Mouse (Mus musculus): ENCODE measurements at regions not wholly inside any gene's neighbourhood (a gene's known extent, or its start where the extent isn't known, plus 50 kb on each side); places are given as distances from the start of the nearest gene placed in this dataset.
A peak's percentile ranks its signal among the peaks of the same experiment; 100 is the strongest.

DNA sequence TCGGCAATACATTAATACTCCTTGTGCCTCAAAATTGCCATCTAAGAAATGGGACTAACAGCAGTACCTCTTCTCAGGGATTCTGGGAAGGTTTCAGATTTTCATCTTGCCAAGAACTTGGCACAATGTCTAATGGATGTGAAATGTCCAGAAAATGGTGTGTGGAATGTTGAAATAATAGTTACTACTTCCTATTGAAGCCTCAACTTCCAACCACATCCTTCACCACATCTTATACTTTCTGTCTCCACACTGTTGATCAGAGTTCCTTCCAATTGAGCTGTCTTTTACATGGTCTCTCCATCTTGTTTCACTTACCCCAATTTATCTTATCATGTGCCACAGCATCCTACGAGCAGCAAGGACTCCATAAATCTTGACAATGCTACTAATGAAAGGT is 122.3 kb upstream of the Fmo9 start:
- intact Hi-C loops (cut with DNase I) = no loop called here
- no peak for DNase-seq (ENCODE audit: extremely low spot score in 1 of 2, low spot score in 2 of 2)

DNA sequence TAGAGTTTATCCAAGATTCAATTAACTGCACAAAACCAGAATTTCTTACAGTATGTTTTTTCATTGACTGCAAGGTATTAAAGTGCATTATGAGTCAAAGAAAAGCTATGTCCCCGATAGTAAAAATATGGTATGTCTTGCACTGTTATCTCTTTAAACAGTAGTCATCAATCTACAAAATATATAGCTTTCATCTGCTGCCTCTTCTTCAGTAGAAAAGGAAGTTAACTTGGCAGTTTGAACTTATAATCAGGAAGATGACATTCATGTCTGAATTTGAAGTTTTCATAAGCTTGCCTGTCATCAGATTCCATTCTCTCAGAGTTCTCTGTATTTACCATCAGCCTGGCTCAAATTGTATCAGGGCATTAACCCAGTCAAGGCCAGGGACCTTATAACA is 122.7 kb upstream of the Fmo9 start:
- intact Hi-C loops (cut with DNase I) = no loop called here
- no peak for DNase-seq (ENCODE audit: extremely low spot score in 1 of 2, low spot score in 2 of 2)

DNA sequence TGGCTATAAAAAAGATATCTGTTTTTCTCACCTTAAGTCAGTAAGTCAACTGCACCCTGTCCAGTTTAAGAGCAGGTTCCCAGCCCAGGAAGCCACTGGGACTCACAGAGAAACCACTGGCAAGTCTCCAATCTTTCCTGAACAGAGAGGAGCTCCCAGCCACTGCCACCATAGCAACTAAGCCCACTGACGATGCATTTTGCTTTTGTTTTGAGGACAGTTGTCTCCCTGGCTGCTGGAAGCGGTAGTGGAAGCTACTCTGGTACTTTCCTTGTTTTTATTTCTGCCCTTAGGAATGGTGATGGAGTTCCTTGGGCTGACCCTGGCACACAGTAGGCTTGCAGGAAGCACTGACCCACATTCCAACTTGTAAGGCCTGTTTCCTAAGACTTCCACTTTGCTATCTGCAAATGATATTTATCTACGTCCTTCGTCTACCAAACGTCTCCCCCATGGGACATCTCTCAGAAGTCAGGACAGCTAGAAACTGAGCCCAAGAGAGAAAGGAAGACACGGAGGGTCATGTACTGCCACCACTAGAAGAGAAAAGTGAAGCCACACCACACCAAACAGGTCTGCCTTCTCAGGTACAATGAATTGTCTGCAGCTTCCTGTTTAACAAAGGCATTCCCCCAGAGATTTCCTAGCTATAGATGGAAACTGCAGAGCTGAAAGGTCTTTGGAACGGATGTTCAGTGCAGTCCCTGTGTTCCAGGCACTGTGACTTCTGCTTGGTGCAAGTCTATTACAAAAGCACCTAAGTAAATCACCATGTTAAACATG is 125.7 kb upstream of the Fmo9 start:
- intact Hi-C loops (cut with DNase I) = no loop called here
- peak in 1 of 2 experiments; percentile 22 for DNase-seq (ENCODE audit: extremely low spot score in 1 of 2, low spot score in 2 of 2)

DNA sequence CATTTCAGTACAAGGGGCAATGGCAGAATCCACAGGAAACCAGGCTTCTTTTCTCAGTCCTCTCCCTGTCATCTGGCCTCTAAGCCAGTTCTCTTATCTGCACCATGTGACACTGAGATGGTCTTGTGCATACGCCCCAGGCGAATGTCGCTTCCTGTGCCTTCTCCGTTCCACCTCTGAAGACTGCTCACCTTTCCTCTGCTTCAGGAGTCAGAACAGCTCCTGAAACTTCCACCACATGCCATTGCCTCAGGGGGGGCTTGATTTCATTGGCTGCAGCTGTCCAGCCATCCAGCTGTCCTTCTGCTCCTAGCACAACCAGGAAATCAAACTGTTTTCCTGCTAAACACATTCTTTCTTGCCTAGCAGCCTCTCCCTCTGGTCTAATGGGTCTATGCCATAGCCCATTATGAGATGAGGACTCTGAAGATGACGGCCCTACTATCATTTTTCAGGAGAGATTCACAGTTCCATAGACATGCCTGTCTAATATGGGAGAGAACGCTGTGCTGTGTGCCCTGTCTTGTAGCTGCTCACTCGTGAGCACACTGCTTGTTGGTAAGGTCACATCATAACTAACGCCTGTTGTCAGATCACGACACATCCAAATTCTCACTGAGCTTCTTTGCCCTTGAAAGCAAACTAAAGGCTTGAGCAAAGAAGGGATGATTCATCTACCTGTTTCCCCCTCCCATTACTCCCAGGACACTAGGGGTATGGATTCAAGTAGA is 129.9 kb upstream of the Fmo9 start:
- intact Hi-C loops (cut with DNase I) = no loop called here
- DNase-seq (ENCODE audit: extremely low spot score in 1 of 2, low spot score in 2 of 2) = no peak

DNA sequence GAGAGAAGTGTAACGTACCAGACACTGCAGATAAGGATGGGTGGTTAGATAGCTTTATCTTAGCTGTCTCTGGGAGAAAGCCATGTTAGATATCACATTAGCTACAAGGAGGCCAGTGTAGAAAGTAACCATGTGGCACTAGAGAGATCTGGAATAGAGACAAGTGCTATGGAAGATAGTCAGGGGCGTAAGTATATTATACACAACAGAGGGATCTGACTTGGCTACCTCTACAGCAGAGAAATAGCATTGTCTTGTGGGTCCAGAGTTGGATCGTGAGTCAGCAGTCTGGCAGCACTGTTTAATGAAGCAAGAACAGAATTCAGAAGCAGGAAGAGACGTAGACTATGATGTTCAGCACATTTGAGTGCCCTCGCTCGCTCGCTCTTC is 130.4 kb upstream of the Fmo9 start:
- no peak for DNase-seq (ENCODE audit: extremely low spot score in 1 of 2, low spot score in 2 of 2)
- intact Hi-C loops (cut with DNase I) = no loop called here

DNA sequence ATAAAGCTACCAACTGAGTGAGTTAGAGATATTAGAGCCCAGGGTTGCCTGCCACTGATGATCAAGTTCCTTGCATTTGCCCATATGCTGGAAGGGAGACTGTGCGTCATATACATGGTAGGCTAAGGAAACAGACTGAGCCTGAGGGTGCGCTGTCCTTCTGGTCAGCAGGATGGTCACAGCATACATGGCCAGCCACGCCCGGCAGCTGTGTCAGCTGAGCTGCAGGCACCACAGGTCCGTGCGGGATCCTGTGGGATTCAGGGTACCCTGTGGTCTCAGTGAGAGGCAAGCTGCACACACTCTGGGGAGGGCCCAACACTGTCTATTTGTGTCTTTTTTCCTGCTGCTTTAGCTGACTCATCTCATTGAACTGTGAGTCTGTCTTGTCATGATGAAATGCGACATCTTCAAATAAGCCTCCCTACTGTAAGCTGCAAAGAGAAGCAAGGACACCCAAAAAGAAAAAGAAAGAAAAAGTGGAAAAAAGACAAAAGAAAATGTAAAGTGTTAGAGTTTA is 131.3 kb upstream of the Fmo9 start:
- intact Hi-C loops (cut with DNase I) = no loop called here
- DNase-seq (ENCODE audit: extremely low spot score in 1 of 2, low spot score in 2 of 2) = peak in 1 of 2 experiments; percentile 45

DNA sequence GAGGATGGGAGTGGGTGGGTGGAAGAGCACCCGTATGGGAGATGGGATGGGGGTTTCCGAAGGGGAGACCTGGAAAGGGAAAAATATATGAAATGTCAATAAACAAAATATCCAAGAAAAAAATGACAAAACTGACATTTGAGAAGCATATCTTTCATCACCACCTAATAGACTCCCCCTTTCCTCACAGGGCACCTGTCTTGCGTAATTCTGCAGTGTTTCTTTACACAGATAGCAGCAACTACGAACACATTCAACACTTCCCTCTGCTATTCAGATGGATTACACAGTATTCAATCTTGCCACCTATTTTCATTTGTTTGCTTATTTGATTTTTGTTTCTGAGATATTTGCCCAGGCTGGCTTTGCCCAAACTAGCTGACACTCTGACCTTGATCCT is 136.3 kb upstream of the Fmo9 start:
- no peak for DNase-seq (ENCODE audit: extremely low spot score in 1 of 2, low spot score in 2 of 2)
- intact Hi-C loops (cut with DNase I) = no loop called here

DNA sequence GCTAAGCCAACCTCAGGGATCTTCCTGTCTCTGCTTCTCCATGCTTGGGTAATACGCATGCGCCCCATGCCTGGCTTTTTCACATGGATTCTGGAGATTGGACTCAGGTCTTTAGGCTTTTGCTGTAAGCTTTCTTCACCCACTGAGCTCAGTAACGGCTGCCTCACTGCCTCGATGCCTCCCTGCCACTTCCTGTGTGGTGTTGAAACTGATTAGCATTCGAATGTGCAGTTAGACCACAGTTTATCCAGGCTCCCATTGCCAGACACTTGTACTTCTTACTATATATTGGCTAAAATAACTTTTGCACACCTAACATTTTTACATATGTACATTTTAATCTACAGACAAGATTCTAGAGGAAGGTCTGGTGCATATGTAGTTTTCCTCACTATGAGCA is 137.0 kb upstream of the Fmo9 start:
- no peak for DNase-seq (ENCODE audit: extremely low spot score in 1 of 2, low spot score in 2 of 2)
- intact Hi-C loops (cut with DNase I) = no loop called here

DNA sequence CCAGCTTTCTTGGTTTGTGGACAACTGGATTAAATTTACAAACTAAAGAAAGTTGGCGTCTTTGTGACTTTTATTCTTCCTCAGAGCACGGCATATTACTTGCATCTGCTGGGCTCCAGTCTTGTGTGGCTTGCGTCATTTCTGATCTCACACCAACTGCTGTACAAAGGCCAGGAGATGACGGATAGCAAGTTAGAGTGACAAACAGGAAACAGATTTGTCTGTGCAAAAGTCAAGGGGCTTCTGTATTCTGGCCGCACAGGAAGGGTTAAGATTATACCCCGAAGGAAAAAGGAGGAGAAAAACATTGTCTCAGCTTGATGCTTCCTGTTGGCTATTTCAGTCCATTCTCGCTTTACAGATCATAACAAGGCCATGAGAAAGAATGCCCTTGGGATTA is 137.8 kb upstream of the Fmo9 start:
- intact Hi-C loops (cut with DNase I) = no loop called here
- no peak for DNase-seq (ENCODE audit: extremely low spot score in 1 of 2, low spot score in 2 of 2)

DNA sequence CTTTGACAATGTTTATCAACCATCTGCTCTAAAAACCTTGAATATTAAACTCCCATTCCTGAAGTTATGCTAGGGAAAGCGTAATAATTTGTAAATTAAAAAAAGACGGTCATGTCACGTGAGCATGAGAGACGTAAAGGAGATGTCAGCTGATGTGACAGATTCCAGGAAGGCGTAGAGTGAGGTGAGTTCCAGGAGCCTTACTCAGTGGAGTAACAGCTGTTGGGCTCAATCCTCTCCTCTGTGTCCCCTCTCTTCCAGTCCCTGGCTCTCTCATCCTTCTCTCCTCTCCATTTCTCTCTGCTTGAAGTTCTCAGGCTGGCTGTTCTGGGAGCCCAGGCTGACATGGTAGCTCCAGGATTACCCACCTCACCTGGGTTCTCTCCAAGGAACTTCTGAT is 138.4 kb upstream of the Fmo9 start:
- intact Hi-C loops (cut with DNase I) = no loop called here
- no peak for DNase-seq (ENCODE audit: extremely low spot score in 1 of 2, low spot score in 2 of 2)

DNA sequence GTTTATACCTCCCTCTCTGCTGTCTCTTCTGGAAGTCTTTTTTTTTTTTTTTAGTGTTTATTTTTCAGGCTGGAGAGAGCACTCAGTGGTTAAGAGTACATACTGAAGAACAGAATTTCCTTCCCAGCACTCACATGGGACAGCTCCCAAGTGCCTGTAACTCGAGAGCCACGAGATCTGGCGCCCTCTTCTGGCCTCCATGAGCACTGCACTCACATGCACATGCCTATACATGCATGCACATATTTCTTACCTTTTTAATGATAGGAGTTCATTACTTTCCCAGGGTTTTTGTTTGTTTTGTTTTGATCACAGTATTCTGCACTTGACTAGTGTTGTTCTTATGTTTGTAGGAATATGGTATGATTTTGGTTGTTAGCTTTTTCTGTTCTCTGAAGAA is 139.5 kb upstream of the Fmo9 start:
- intact Hi-C loops (cut with DNase I) = no loop called here
- DNase-seq (ENCODE audit: extremely low spot score in 1 of 2, low spot score in 2 of 2) = no peak

DNA sequence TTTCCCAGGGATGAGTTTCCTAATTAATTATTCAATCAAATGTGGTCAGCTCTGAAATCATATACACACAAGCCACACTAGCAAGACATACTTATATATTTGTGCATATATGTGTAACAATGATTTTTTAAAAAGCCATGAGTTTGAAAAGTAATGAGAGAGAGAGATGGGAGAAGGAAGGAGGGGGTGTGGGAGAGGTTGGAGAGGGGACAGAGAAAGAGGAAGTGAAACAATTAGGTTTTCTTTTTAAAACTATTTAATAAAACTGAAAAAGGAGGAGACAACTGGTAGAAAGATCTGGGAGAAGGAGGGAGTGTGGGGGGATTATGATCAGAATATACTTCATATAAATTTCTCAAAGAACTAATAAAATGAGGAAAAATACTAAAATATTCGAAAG is 155.7 kb upstream of the Fmo9 start:
- intact Hi-C loops (cut with DNase I) = no loop called here
- no peak for DNase-seq (ENCODE audit: extremely low spot score in 1 of 2, low spot score in 2 of 2)

DNA sequence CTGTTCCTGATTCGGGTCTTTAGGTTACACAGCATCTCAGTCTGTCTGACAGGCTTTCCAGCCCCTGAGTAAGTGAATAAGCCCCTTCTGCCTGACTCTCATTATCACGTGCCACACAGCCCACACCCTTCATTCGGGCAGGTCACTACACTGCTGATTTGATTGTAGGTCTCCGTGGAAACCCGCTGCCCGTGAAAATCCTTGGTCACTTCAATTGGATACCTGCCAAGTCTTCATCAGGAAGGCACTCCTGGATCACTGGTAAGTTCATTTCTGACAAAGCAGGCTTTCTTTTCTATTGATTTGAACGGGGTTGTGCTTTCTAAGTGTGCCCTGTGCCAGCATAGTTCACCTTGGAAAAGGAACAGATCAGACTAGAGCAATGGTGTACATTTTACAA is 158.2 kb upstream of the Fmo9 start:
- DNase-seq (ENCODE audit: extremely low spot score in 1 of 2, low spot score in 2 of 2) = no peak
- intact Hi-C loops (cut with DNase I) = no loop called here

DNA sequence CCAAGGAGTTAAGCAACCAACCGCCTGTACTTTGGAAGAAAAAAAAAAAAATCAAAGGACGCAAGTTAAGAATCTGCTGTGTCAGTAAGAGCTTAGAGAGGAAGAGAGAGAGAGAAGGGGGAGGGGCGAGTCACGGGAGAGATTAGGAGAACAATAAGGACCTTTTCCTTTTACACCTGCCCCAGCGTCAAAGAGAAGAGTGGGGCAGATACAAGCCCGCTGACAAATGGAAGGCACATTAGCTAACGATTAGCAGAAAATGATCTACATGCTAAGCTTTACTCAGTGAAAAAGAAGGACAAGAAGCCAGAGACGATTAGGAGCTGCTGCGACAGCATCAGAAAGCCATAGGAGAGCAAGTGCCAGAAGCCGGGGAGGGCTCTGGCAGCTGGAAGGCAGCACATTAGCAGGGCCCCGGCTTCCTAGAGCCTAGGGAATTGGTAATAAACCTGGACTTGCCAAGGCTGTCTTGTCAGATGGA is 157.8 kb upstream of the Fam78b start:
- intact Hi-C loops (cut with DNase I) = no loop called here
- DNase-seq (ENCODE audit: extremely low spot score in 1 of 2, low spot score in 2 of 2) = no peak

DNA sequence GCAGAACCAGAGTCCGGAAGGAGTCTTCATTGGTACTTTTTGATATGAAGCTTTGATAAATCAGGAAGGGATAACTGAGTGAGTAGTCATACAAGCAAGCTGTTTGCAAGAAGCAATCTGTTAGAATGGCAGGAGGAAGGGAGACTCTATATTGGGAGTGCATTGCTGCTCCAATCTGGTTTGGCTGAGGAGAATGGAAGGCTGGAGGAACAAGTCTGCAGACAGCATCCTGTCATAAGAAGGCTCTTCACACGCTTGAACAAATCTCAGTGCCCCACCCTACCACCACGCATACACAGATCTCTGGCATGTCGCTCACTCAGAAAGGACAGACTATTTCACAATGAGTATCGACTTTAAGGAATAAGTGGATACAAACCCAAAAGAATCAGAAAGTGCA is 154.7 kb upstream of the Fam78b start:
- DNase-seq (ENCODE audit: extremely low spot score in 1 of 2, low spot score in 2 of 2) = peak in 1 of 2 experiments; percentile 9
- intact Hi-C loops (cut with DNase I) = no loop called here

DNA sequence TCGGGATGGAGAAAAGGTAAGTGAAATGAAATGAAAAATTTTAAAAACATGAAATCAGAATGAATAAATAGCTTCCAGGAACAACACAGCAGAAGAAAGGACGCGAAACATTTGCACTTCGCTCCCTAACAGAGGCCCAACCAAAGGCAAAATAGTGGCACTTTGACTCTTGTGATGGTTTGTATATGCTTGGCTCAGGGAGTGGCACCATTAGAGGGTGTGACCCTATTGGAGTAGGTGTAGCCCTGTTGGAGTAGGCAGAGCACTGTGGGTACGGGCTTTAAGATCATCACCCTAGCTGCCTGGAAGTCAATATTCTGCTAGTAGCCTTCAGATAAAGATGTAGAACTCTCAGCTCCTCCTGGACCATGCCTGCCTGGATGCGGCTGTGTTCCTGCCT is 154.0 kb upstream of the Fam78b start:
- DNase-seq (ENCODE audit: extremely low spot score in 1 of 2, low spot score in 2 of 2) = no peak
- intact Hi-C loops (cut with DNase I) = no loop called here

DNA sequence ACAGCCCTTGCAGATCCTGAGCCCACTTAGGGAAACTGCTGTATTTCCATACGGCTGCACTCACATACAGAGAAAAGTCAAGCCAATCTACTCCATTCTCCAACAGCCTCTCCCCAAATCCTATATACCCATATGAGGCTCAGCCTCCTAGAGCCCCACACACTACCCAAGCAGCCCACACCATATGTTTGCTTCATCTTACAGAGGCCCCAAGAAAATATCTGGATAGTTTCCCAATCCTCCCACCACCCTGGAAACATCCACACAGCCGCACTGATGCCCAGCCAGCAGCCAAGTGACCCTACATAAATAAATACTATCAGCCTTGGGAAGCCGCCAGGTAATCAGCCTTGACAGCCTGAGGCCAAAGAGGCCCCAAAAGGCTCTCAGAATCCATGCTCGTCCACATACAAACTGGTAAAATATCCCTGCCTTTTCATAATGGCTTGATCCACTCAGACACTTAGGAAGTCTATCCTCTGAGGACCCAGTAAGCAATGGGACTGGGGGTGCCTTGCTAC is 153.1 kb upstream of the Fam78b start:
- intact Hi-C loops (cut with DNase I) = no loop called here
- no peak for DNase-seq (ENCODE audit: extremely low spot score in 1 of 2, low spot score in 2 of 2)

DNA sequence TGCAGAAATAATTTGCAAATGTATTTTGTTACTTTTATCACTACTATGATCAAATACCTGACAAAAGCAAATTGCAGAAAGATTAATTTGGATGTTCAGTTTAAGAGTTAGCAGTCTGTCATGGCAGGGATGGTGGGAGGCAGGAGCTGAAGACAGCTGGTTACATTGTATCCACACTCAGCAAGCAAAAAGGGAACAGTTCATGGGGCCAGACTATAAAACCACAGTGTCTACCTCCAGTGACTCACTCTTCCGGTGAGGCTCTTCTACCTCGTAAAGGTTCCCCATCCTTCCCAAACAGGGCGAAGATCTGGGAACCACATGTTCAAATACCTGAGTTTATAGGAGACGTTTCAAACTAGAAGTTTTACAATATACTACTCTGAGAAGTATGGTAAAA is 145.2 kb upstream of the Fam78b start:
- intact Hi-C loops (cut with DNase I) = no loop called here
- no peak for DNase-seq (ENCODE audit: extremely low spot score in 1 of 2, low spot score in 2 of 2)

DNA sequence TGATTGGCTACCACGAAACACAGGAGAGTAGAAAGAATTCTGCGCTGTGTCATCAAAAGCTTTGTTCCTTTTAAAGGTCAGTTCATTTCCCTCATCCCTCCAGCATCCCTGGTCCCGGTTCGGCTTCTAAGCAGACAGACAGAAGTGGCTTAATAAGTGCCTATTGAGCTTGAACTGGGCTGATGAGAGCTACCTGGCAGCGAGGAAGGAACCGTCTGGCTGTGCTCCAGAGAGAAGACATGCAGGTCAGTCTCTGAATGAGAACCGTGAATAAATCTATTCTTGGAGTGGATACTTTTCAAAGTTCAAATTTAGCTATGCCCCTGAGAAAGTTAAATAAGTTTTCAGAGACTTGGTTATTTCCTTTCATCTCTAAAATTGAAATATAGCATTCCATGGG is 135.0 kb upstream of the Fam78b start:
- intact Hi-C loops (cut with DNase I) = no loop called here

DNA sequence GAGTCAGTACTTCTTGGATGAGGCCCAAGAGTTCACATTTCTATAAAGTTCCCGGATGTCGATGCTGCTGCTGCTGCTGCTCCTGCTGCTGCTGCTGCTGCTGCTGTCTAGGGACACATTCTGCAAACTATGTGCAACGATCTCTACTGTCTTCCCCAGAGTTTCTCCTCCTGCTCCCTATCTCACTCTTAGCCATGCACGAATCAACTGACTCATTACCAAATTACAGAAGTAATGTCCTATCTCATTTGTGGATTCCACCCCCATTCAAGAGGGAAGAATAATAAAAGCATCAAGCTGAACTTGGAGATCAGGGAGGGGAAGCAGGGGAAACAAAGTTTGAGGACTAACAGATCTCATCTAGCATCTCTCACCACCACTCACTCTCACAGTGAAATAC is 130.0 kb upstream of the Fam78b start:
- intact Hi-C loops (cut with DNase I) = no loop called here
- DNase-seq (ENCODE audit: extremely low spot score in 1 of 2, low spot score in 2 of 2) = no peak

More for the DNA sequence above, 135.0 kb upstream of the Fam78b start:
- no peak for DNase-seq (ENCODE audit: extremely low spot score in 1 of 2, low spot score in 2 of 2)

Data from left cerebral cortex, postnatal 10 days (tissue).